Mouse (Mus musculus) kidney, adult 2 months (tissue): ENCODE measurements around the gene Ndufaf2.

Experiments
- CTCF ChIP-seq: fragments of 200-500 bp; conservative IDR thresholded peaks from 2 replicates; pipeline ENCODE4 v1.5.1; 2011; ENCODE audit warnings: low read depth, mild to moderate bottlenecking, control low read depth, low read length, moderate library complexity, mixed read lengths; ENCODE audit not compliant: insufficient read depth, insufficient read length
- POLR2A ChIP-seq: fragments of 200-500 bp; IDR thresholded peaks from one replicate; pipeline ENCODE4 v1.6.1; 2011; ENCODE audit warnings: low read depth, low read length, control low read depth

DNA sequence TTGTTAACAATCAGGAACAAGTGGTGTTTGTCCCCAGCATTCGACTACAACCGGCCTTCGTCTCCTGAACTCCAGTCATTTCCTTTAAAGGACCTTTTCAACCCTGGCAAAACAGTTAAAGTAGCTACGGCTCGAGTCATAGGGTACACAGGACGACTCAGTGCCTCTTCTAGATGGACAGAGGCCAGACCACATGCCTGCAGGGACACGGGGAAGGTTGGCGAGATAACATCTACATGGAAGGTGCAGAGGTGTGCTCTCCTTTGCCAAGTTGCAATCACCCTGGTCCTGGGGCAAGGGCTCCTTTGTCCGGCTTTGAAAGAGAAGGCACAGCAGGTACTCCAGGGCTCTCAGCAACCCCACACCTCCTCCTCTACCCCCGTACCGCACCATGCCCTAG is 195.0 kb downstream of the Ndufaf2 start:
- TF ChIP-seq CTCF, result no peak
- no peak for TF ChIP-seq POLR2A
